Mouse (Mus musculus) spleen, postnatal 10 days (tissue): Measurements from ENCODE around the gene Olfr448.

Source experiments
- DNase-seq, 2 experiments: peaks; one replicate each; pipeline ENCODE4 v3.0.0; 2021 to 2022; ENCODE audit warnings: low spot score in 2 of 2

The Olfr448 gene

GRCm38 (mm10) chr6:42890141-42890540, at the start of gene Olfr448:
Olfr448 (plus strand) TSS chr6:42890441.
- no peak for DNase-seq

GRCm38 (mm10) chr6:42860222-42860819, 29.9 kb upstream of the Olfr448 start:
- DNase-seq, result no peak

GRCm38 (mm10) chr6:42869695-42870094, 20.5 kb upstream of the Olfr448 start:
- DNase-seq, result no peak

GRCm38 (mm10) chr6:42876323-42876722, 13.9 kb upstream of the Olfr448 start:
- no peak for DNase-seq

GRCm38 (mm10) chr6:42900345-42900744, 10.1 kb downstream of the Olfr448 start:
- no peak for DNase-seq

- no peak for DNase-seq
These were observed 18.3 kb downstream of the Olfr448 start, which contains the start of gene Olfr447 for GRCm38 (mm10) chr6:42908578-42908977. Olfr447 (plus strand) TSS chr6:42908878.

DNA sequence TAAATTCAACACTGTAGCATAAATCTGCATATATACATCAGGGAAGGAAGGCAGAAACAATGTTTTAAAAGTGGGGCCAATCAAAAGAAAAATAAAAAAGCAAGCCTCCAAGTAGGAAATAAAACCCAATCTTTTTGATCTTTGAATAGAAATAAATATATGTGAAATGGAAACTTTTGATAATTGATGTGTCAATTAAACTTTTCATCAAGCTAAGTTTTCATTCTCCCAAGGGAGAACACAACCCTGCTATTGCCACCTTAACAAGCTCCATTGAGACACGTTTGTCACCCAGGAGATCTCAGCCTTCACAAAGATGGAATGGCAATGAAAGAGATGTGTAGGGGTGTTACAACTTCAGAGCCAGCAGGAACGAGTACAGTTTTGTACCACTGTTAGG, 30.8 kb downstream of the Olfr448 start, which contains the start of gene Olfr446:
Olfr446 (plus strand) TSS at position 301 of the 400 bp plus-strand sequence.
- no peak for DNase-seq
